Mouse (Mus musculus) embryonic facial prominence, embryonic 15.5 days (tissue): Measurements from ENCODE around the gene Prickle1. TPM values are rescaled to one million over a fixed set of nuclear protein-coding genes. Genes with fewer than 3 reads are reported as not detected.

Experiments used
- ATAC-seq: fragments of 200-750 bp; cut with Nextera tagmentation; 2 replicates; pipeline ENCODE4 v1.8.0; 2017; ENCODE audit warnings: low read depth, moderate TSS enrichment; ENCODE audit not compliant: insufficient number of reproducible peaks, low FRiP score, low TSS enrichment
- H3K27ac ChIP-seq: fragments of 300-500 bp; sonication (generic); replicated peaks from 2 replicates; pipeline ENCODE4 v1.5.1; 2015; ENCODE audit warnings: mild to moderate bottlenecking, inconsistent platforms
- H3K27me3 ChIP-seq: fragments of 300-500 bp; sonication (generic); 2 replicates; pipeline ENCODE4 v1.6.1; 2015; ENCODE audit warnings: inconsistent platforms
- H3K36me3 ChIP-seq: fragments of 300-500 bp; sonication (generic); 2 replicates; pipeline ENCODE4 v1.6.1; 2015; ENCODE audit warnings: mild to moderate bottlenecking, inconsistent platforms
- H3K4me1 ChIP-seq: fragments of 300-500 bp; sonication (generic); 2 replicates; pipeline ENCODE4 v1.6.1; 2015; ENCODE audit warnings: inconsistent platforms
- H3K4me2 ChIP-seq: fragments of 300-500 bp; sonication (generic); replicated peaks from 2 replicates; pipeline ENCODE4 v1.6.1; 2015; ENCODE audit warnings: mild to moderate bottlenecking, inconsistent platforms
- H3K4me3 ChIP-seq: fragments of 300-500 bp; sonication (generic); replicated peaks from 2 replicates; pipeline ENCODE4 v1.5.1; 2015; ENCODE audit warnings: mild to moderate bottlenecking, inconsistent platforms
- H3K9ac ChIP-seq: fragments of 300-500 bp; sonication (generic); 2 replicates; pipeline ENCODE4 v1.6.1; 2015; ENCODE audit warnings: inconsistent platforms
- H3K9me3 ChIP-seq: fragments of 300-500 bp; sonication (generic); replicated peaks from 2 replicates; pipeline ENCODE4 v1.6.1; 2016; ENCODE audit warnings: inconsistent platforms
- WGBS: fragments of 180-500 bp; shearing (Covaris S2); methylation state at CpG from one replicate; pipeline ENCODE4 v1.1.7; 2015; 5-methylcytosine and 5-hydroxymethylcytosine counted together
- polyA plus RNA-seq: library from polyadenylated mRNA; unstranded; fragments of >200 nt; fragmentation: Nextera tagmentation; extraction: Ambion mirVana; gene quantifications from 2 replicates; pipeline ENCODE4 v1.2.1, GENCODE M21; 2015

Gene Prickle1
- polyA plus RNA-seq, 1 experiment from 2014 or later: 40.2 TPM

GRCm38 (mm10) chr15:93575884-93576283, 19.8 kb downstream of the Prickle1 start:
- Histone ChIP-seq H3K9ac (no peak overlapping the region), H3K36me3 (peaks cover 14% of the 10 kb centered on the region; the same call in 1 of the 2 replicates), H3K4me1 (peaks cover 11% of the 10 kb centered on the region; the same call in 1 of the 2 replicates), H3K4me2 (no peak overlapping the region), H3K27ac (no peak overlapping the region; the same call in 1 of the 2 replicates), H3K27me3 (no peaks in the 10 kb centered on the region), H3K4me3 (no peak overlapping the region), H3K9me3 (no peaks in the 10 kb centered on the region)
- ATAC-seq: peak; percentile 34; the same call in 1 of the 2 replicates
- 11% methylated on average over 5 of the region's 5 CpGs for WGBS

- no peak for ATAC-seq
- H3K4me2 ChIP-seq: no peak overlapping the region
- H3K9ac ChIP-seq: no peak overlapping the region
- no peaks in the 10 kb centered on the region for H3K27me3 ChIP-seq
- H3K9me3 ChIP-seq: no peaks in the 10 kb centered on the region
- peaks cover 7% of the 10 kb centered on the region; the same call in 1 of the 2 replicates for H3K36me3 ChIP-seq
- H3K4me3 ChIP-seq: no peak overlapping the region
- H3K27ac ChIP-seq: no peak overlapping the region
- WGBS: 66% methylated on average over 10 of the region's 10 CpGs
- peaks cover 23% of the 10 kb centered on the region for H3K4me1 ChIP-seq
These were observed 22.8 kb downstream of the Prickle1 start for GRCm38 (mm10) chr15:93572889-93573288.

DNA sequence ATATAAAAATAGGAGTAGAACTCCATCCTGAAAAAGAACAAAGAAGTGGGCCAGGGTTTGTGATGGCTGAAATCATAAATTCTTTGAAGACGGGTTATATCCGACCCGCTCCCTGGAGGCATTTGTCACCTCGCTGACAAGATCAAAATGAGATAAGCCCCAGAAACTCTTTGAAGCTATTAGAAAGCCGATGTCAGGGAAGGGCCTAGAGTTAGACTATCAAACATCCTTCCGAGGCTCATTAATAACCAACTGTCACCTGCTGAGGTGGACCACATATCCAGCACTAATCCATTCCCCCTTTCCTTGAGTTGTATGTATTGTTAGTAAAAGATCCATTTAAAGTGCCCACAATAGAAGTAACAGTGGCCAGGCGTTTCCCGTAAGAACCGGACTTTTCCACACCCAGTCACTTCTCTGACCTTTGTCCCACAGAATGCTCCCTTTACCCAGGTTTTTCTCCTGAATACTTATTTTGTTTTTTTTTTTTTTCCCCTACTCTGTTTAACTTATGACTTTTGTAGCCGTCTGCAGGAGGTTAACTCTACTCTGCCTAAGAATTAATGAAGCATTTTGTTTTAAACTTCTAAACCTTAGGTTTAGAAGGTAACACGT, 24.7 kb downstream of the Prickle1 start:
- ATAC-seq: no peak
- H3K27ac ChIP-seq: no peak overlapping the region
- no peaks in the 10 kb centered on the region for H3K27me3 ChIP-seq
- H3K36me3 ChIP-seq: no peaks in the 10 kb centered on the region
- H3K4me1 ChIP-seq: peaks cover 26% of the 10 kb centered on the region
- H3K9me3 ChIP-seq: no peaks in the 10 kb centered on the region
- 79% methylated on average over 11 of the region's 11 CpGs for WGBS
- H3K4me2 ChIP-seq: no peak overlapping the region
- H3K9ac ChIP-seq: no peak overlapping the region
- H3K4me3 ChIP-seq: no peak overlapping the region

DNA sequence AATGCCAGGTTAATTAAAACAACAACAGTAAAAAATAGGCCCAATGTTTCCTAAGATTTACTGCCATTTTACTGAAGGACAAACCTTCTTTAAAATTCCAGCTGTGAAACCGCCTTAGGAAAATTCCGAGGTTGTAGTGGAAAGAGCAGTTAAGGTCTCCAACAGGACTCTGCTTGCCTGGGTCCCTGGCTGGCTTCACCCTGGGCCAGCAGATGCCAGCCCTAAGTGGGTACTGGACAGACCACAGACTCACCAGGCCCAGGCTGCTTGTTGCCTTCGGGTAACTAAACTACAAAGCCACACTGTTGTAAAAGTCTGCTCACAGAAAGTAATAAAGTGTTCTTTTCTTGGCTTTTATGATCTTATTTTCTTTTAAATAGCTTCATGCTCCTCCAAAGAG, 26.8 kb downstream of the Prickle1 start:
- H3K27me3 ChIP-seq: no peaks in the 10 kb centered on the region
- H3K4me2 ChIP-seq: no peak overlapping the region
- H3K9ac ChIP-seq: no peak overlapping the region
- H3K36me3 ChIP-seq: peaks cover 6% of the 10 kb centered on the region; the same call in 1 of the 2 replicates
- 59% methylated on average over 3 of the region's 3 CpGs for WGBS
- H3K9me3 ChIP-seq: no peaks in the 10 kb centered on the region
- H3K4me1 ChIP-seq: peaks cover 27% of the 10 kb centered on the region
- H3K4me3 ChIP-seq: no peak overlapping the region
- ATAC-seq: no peak
- H3K27ac ChIP-seq: no peak overlapping the region

DNA sequence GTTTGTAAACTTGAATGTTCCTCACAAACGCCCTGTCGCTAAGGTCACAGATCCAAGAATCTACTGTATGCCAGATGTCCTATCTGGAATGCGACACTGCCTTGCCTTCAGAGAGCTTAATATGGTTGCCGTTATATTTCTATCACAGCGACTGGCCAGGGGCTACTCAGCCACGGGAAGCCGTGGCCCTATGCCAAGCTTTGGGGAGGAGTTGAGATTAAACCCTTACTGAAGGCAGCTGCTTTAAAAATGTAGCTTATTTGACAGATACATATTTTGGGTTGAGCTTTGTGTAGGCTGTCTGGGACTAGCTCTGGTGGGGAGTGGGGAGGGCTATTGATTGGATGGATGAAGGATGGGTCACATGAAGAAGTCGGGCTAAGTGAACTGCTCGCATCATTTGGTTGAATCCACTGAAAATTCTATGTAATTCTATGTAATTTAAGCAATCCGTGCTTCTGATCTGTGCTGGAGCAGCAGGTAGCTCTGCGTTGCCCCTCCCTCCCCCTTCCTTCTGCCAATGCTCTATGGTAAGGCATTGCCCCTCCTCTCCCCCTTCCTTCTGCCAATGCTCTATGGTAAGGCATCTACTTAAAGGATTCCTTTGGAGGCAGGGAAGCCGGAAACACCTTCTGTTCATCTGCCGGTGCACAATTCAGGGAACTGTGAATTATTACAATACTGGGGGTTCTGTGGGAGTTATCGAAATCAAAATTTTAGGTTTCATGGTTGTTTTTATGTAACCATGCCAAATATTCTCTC, 28.0 kb downstream of the Prickle1 start:
- no peaks in the 10 kb centered on the region for H3K9me3 ChIP-seq
- peak; percentile 54; the same call in 1 of the 2 replicates for ATAC-seq
- no peaks in the 10 kb centered on the region for H3K27me3 ChIP-seq
- 0 out of 2 replicates have a peak overlapping the region, but pooled peaks have one; percentile 22 for H3K27ac ChIP-seq
- WGBS: 43% methylated on average over 14 of the region's 14 CpGs
- peaks cover 6% of the 10 kb centered on the region; the same call in 1 of the 2 replicates for H3K36me3 ChIP-seq
- H3K9ac ChIP-seq: no peak overlapping the region
- no peak overlapping the region for H3K4me2 ChIP-seq
- no peak overlapping the region for H3K4me3 ChIP-seq
- H3K4me1 ChIP-seq: peaks cover 27% of the 10 kb centered on the region

GRCm38 (mm10) chr15:93563491-93563890, 32.2 kb downstream of the Prickle1 start:
- no peak overlapping the region for H3K4me2 ChIP-seq
- H3K27me3 ChIP-seq: no peaks in the 10 kb centered on the region
- ATAC-seq: no peak
- no peaks in the 10 kb centered on the region for H3K9me3 ChIP-seq
- no peak overlapping the region for H3K9ac ChIP-seq
- H3K27ac ChIP-seq: no peak overlapping the region
- no peak overlapping the region for H3K4me3 ChIP-seq
- H3K4me1 ChIP-seq: peaks cover 29% of the 10 kb centered on the region
- 56% methylated on average over 5 of the region's 5 CpGs for WGBS
- peaks cover 10% of the 10 kb centered on the region; the same call in 1 of the 2 replicates for H3K36me3 ChIP-seq

DNA sequence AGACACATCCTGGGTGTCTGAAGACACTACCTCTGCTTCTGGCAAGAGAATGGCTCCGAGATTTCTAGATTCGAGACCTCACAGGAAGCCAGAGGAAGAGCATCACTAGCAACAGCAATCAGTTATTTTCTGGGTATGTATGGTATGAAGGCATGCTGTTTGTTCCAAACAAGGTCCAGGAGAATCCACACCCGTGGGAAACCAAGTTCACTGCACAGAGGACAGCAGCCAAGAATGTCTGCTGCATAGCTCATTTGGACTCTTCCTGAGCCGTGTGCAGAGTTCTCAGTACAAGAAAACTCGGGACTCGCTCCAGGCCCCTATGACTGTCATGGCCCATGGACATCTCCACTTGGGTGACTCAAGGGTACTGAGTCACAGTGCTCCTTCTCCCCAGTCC, 34.2 kb downstream of the Prickle1 start:
- no peak overlapping the region for H3K27ac ChIP-seq
- peaks cover 14% of the 10 kb centered on the region for H3K4me1 ChIP-seq
- no peaks in the 10 kb centered on the region for H3K9me3 ChIP-seq
- H3K4me3 ChIP-seq: no peak overlapping the region
- WGBS: 50% methylated on average over 6 of the region's 6 CpGs
- H3K27me3 ChIP-seq: no peaks in the 10 kb centered on the region
- no peak for ATAC-seq
- no peak overlapping the region for H3K4me2 ChIP-seq
- H3K36me3 ChIP-seq: peaks cover 14% of the 10 kb centered on the region; the same call in 1 of the 2 replicates
- H3K9ac ChIP-seq: no peak overlapping the region

- Histone ChIP-seq H3K27ac (no peak overlapping the region), H3K4me2 (no peak overlapping the region), H3K9ac (no peak overlapping the region), H3K27me3 (no peaks in the 10 kb centered on the region), H3K4me1 (peaks cover 12% of the 10 kb centered on the region), H3K36me3 (peaks cover 7% of the 10 kb centered on the region; the same call in 1 of the 2 replicates), H3K9me3 (no peaks in the 10 kb centered on the region), H3K4me3 (no peak overlapping the region)
- 84% methylated on average over 12 of the region's 12 CpGs for WGBS
- ATAC-seq: no peak
These were observed 37.3 kb downstream of the Prickle1 start for GRCm38 (mm10) chr15:93558421-93558820.

DNA sequence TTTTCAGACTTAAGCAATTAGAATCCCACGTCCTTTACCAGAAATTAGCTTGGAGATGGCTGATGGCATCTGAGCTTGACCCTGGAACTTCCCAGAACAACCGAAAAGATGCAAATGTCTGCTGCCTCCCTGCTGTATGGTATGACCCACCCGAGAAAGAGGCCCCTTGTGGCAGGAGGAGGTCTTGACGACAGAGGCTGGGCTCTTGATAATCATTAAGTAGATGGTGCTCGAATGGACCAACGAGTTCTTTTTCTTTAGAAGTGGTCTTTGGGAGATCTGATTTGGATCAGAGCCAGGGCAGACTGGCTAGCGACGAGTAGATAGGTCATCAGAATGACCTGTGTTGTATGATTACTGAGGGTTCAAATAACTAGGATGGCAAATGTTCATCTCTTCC, 40.0 kb downstream of the Prickle1 start:
- ATAC-seq: no peak
- Histone ChIP-seq H3K4me1 (peaks cover 13% of the 10 kb centered on the region), H3K9ac (no peak overlapping the region), H3K9me3 (no peaks in the 10 kb centered on the region), H3K27me3 (no peaks in the 10 kb centered on the region), H3K4me2 (no peak overlapping the region), H3K27ac (no peak overlapping the region), H3K4me3 (no peak overlapping the region), H3K36me3 (peaks cover 7% of the 10 kb centered on the region; the same call in 1 of the 2 replicates)
- WGBS: 61% methylated on average over 8 of the region's 8 CpGs

GRCm38 (mm10) chr15:93554203-93554851, 41.4 kb downstream of the Prickle1 start:
- H3K4me1 ChIP-seq: peaks cover 13% of the 10 kb centered on the region
- H3K4me2 ChIP-seq: no peak overlapping the region
- no peaks in the 10 kb centered on the region for H3K9me3 ChIP-seq
- H3K27me3 ChIP-seq: no peaks in the 10 kb centered on the region
- H3K4me3 ChIP-seq: no peak overlapping the region
- no peak overlapping the region for H3K9ac ChIP-seq
- no peak for ATAC-seq
- no peak overlapping the region for H3K27ac ChIP-seq
- 75% methylated on average over 12 of the region's 12 CpGs for WGBS
- H3K36me3 ChIP-seq: peaks cover 7% of the 10 kb centered on the region; the same call in 1 of the 2 replicates

DNA sequence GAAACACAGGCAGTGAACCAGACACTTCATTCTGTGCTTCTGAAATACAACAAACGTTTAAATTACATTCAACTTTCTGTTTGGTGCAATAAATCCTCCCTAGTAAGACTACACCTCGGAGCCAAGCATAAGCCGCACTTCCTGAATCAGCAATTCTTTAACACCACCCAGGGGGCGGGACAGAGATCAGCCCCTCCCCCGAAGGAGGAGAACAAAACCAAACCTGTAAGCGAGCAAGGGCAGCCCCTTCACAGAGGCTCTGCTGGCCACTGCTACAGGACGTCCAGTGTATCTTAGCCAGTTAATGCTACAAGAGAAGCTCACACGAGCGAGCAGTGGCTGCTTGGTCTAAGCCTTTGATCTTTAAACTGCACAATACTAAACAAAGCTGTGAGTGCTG, 43.5 kb downstream of the Prickle1 start:
- 10% methylated on average over 9 of the region's 9 CpGs for WGBS
- Histone ChIP-seq H3K27me3 (no peaks in the 10 kb centered on the region), H3K36me3 (no peaks in the 10 kb centered on the region), H3K4me1 (peaks cover 25% of the 10 kb centered on the region), H3K9me3 (no peaks in the 10 kb centered on the region), H3K9ac (no peak overlapping the region), H3K4me3 (no peak overlapping the region), H3K27ac (no peak overlapping the region; the same call in 1 of the 2 replicates), H3K4me2 (peak overlapping the region; percentile 25; the same call in 1 of the 2 replicates)
- ATAC-seq: 0 out of 2 replicates have a peak, but pooled peaks have one; percentile 29
